Mouse (Mus musculus) adrenal gland, adult 2 months (tissue): ENCODE data around the gene Gucd1. TPM values are rescaled to one million over a fixed set of nuclear protein-coding genes. Genes with fewer than 3 reads are reported as not detected.
"Not testable (repeated sequence)": the region's sequence is repeated elsewhere in the genome, so short reads cannot be mapped to it uniquely, and the experiment has no call there.

Source experiments
- DNase-seq: peaks from one replicate; pipeline ENCODE4 v3.0.0; 2021
- long read RNA-seq: library from polyadenylated mRNA; stranded (forward); transcript quantifications from one replicate; pipeline ENCODE4 v2.0.0, GENCODE M21; 2021
- polyA plus RNA-seq: library from polyadenylated mRNA; depleted of rRNA; stranded (reverse); fragments of >200 nt; gene quantifications from 2 replicates; pipeline ENCODE4 v1.2.3, GENCODE M21; 2012; rRNA removed
- total RNA-seq, 2 experiments: library from RNA; stranded (reverse); gene quantifications; 2 replicates each; pipeline ENCODE4 v1.2.3; 2021

Gene Gucd1
- total RNA-seq (10 to 100 TPM; 25.9 to 26.0 TPM), polyA plus RNA-seq (56.1 and 74.1 TPM in 2 replicates)
- long read RNA-seq, transcript Gucd1-201 (6 exons, 3,500 nt) = major isoform, 13 of 22 reads
- long read RNA-seq, partial matches to known transcripts = 0 of 22 reads
- long read RNA-seq, other reads (novel, unspliced or antisense) = 9 of 22 reads

GRCm38 (mm10) chr10:75517758-75518143, at the start of gene Gucd1:
Gucd1 (minus strand) TSS chr10:75517972.
- DNase-seq = peak; percentile 97

- DNase-seq = not testable (repeated sequence)
Observed at GRCm38 (mm10) chr10:75566765-75567164, 49.0 kb upstream of the Gucd1 start.

- no peak for DNase-seq
Observed at GRCm38 (mm10) chr10:75566321-75566720, 48.5 kb upstream of the Gucd1 start.

GRCm38 (mm10) chr10:75565906-75566305, 48.1 kb upstream of the Gucd1 start:
- DNase-seq = no peak

GRCm38 (mm10) chr10:75565436-75565835, 47.7 kb upstream of the Gucd1 start:
- DNase-seq = no peak

GRCm38 (mm10) chr10:75564687-75565265, 47.0 kb upstream of the Gucd1 start:
- DNase-seq = no peak

- no peak for DNase-seq
Observed at GRCm38 (mm10) chr10:75562596-75562995, 44.8 kb upstream of the Gucd1 start.

GRCm38 (mm10) chr10:75561071-75561654, 43.4 kb upstream of the Gucd1 start, which contains the start of gene Ggt1:
Ggt1 (plus strand) TSS chr10:75561604.
- no peak for DNase-seq

GRCm38 (mm10) chr10:75560549-75560899, 42.8 kb upstream of the Gucd1 start:
- DNase-seq = no peak

- DNase-seq = peak; percentile 79
Observed at GRCm38 (mm10) chr10:75559676-75560548, 42.1 kb upstream of the Gucd1 start, which contains the start of gene Lrrc75b. Lrrc75b (minus strand) TSS chr10:75560330.

- no peak for DNase-seq
Observed at GRCm38 (mm10) chr10:75559041-75559675, 41.4 kb upstream of the Gucd1 start.

GRCm38 (mm10) chr10:75558515-75558914, 40.7 kb upstream of the Gucd1 start:
- no peak for DNase-seq

GRCm38 (mm10) chr10:75556026-75556425, 38.3 kb upstream of the Gucd1 start:
- no peak for DNase-seq

- DNase-seq = no peak
Observed at GRCm38 (mm10) chr10:75555557-75555956, 37.8 kb upstream of the Gucd1 start.

GRCm38 (mm10) chr10:75554090-75554489, 36.3 kb upstream of the Gucd1 start:
- DNase-seq = peak; percentile 51

GRCm38 (mm10) chr10:75552701-75553450, 35.1 kb upstream of the Gucd1 start:
- no peak for DNase-seq

GRCm38 (mm10) chr10:75552106-75552505, 34.3 kb upstream of the Gucd1 start:
- DNase-seq = no peak

GRCm38 (mm10) chr10:75551175-75551574, 33.4 kb upstream of the Gucd1 start:
- DNase-seq = no peak

- no peak for DNase-seq
Observed at GRCm38 (mm10) chr10:75549886-75550285, 32.1 kb upstream of the Gucd1 start.

- no peak for DNase-seq
Observed at GRCm38 (mm10) chr10:75548486-75548885, 30.7 kb upstream of the Gucd1 start.

- DNase-seq = no peak
Observed at GRCm38 (mm10) chr10:75547901-75548300, 30.1 kb upstream of the Gucd1 start.
